Mouse (Mus musculus): ENCODE measurements around the gene Wdr49.

DNA sequence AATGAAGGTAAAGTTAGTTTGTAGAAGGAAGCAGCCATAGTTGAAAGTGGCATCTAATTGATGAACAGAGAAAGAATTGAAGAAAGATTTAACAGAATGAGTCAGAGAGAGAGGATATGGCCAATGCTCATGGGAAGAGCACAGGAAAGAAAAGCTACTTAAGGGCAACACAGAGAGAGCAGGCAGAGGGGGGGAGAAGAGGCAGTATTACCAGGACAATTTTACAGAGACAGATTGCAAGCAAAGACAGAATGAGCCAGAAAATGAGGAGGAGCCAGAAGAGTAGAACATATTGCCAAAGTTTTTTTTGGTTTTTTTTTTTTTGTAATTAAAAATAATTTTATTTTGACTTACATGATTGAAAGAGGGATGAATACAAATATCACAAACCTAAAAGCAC, 128.0 kb downstream of the Wdr49 start:
- TF ChIP-seq CTCF (IDR thresholded peaks at IDR 0.05; ENCODE audit: borderline replicate concordance, extremely low read depth, insufficient read depth, insufficient read length), result no peak
- no peak for TF ChIP-seq POLR2A (IDR thresholded peaks at IDR 0.05; ENCODE audit: borderline replicate concordance, extremely low read depth, insufficient read depth, insufficient read length, poor library complexity, severe bottlenecking)
